Mouse (Mus musculus) spleen, adult 12 weeks (tissue): ENCODE data around the gene Hdhd3.
"Not testable (repeated sequence)": the region's sequence is repeated elsewhere in the genome, so short reads cannot be mapped to it uniquely, and the experiment has no call there.

Experiments
- DNase-seq: peaks from one replicate; pipeline ENCODE4 v3.0.0; 2022; ENCODE audit warnings: low spot score

Gene Hdhd3

GRCm38 (mm10) chr4:62509946-62510345, 6.7 kb upstream of the Hdhd3 start:
- no peak for DNase-seq

GRCm38 (mm10) chr4:62508839-62509238, 5.6 kb upstream of the Hdhd3 start:
- no peak for DNase-seq

GRCm38 (mm10) chr4:62506798-62507197, 3.5 kb upstream of the Hdhd3 start:
- no peak for DNase-seq

- no peak for DNase-seq
Measured at GRCm38 (mm10) chr4:62505991-62506390, 2.7 kb upstream of the Hdhd3 start.

GRCm38 (mm10) chr4:62502969-62503368, 298 bp downstream of the Hdhd3 start:
- DNase-seq, result no peak

- DNase-seq, result peak; percentile 73
Measured at GRCm38 (mm10) chr4:62501964-62502732, 1.1 kb downstream of the Hdhd3 start.

GRCm38 (mm10) chr4:62501534-62501933, 1.7 kb downstream of the Hdhd3 start:
- DNase-seq, result no peak

- DNase-seq, result no peak
Measured at GRCm38 (mm10) chr4:62500799-62501198, 2.5 kb downstream of the Hdhd3 start.

- no peak for DNase-seq
Measured at GRCm38 (mm10) chr4:62496815-62497214, 6.5 kb downstream of the Hdhd3 start.

- no peak for DNase-seq
Measured at GRCm38 (mm10) chr4:62495946-62496345, 7.3 kb downstream of the Hdhd3 start.

GRCm38 (mm10) chr4:62494230-62494629, 9.0 kb downstream of the Hdhd3 start:
- no peak for DNase-seq

- DNase-seq, result no peak
Measured at GRCm38 (mm10) chr4:62492682-62493081, 10.6 kb downstream of the Hdhd3 start.

- no peak for DNase-seq
Measured at GRCm38 (mm10) chr4:62487914-62488313, 15.4 kb downstream of the Hdhd3 start.

- DNase-seq, result no peak
Measured at GRCm38 (mm10) chr4:62487172-62487571, 16.1 kb downstream of the Hdhd3 start.

GRCm38 (mm10) chr4:62486162-62486696, 17.0 kb downstream of the Hdhd3 start:
- DNase-seq, result no peak

GRCm38 (mm10) chr4:62485450-62486161, 17.7 kb downstream of the Hdhd3 start:
- DNase-seq, result no peak

- no peak for DNase-seq
Measured at GRCm38 (mm10) chr4:62484928-62485327, 18.3 kb downstream of the Hdhd3 start.

GRCm38 (mm10) chr4:62480709-62481605, 22.3 kb downstream of the Hdhd3 start:
- no peak for DNase-seq

GRCm38 (mm10) chr4:62479937-62480708, 23.1 kb downstream of the Hdhd3 start, which contains the start of gene Bspry:
TSS of gene Bspry (plus strand) at chr4:62480053.
- DNase-seq, result peak; percentile 28

- DNase-seq, result not testable (repeated sequence)
Measured at GRCm38 (mm10) chr4:62479593-62479936, 23.7 kb downstream of the Hdhd3 start.

GRCm38 (mm10) chr4:62477542-62478244, 25.6 kb downstream of the Hdhd3 start:
- DNase-seq, result no peak
